Mouse (Mus musculus): ENCODE data around the gene Snapc1. TPM values are rescaled to one million over a fixed set of nuclear protein-coding genes. Genes with fewer than 3 reads are reported as not detected.

Gene Snapc1
- polyA plus RNA-seq (2015; fragmentation: Nextera tagmentation; extraction: Ambion mirVana): 8.9 and 9.4 TPM in 2 replicates

DNA sequence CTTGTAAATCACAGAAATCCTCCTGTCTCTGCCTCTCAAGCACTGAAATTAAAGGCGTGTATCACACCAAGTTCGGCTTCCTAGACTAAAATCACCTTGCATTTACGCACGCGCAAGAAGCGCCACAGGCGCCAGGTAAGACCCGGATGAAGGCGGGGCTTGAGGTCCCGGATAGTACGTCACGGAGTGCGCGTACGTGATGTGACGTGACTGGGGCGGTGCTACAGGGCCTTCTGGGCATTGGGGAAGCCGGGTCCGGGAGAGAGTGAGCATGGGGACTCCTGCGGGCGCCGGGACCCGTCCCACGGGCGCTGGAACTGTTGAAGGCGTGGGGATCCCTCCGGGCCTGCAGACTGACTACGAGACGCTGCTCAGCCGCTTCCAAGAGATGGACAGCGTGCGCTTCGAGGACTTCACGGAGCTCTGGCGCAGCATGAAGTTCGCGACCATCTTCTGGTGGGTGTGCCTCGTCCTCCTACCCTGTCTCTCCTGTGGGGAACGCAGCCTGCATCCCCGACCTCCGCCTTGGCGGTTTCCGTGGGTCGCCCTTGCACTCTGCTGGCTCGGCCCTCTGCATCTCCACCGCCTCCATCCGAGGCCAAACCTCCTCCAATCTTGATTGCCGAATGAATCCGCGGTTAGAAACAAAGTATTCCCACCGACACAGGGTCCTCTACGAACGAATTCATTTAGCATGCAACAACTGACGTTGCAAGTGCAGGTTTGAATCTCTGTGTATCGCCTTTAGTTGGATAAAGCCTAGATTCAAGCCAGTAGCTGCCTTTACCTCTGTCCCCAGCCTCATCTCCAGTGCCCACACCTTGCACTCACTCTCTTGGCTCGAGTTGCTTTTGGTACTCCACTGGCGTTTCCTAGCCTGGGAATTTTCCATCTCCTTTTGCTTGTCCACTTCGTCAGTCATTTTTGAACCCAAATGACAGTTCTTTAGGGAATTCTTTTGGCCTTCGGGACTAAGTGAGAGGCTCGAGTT lies at the start of gene Snapc1:
Gene Snapc1, plus strand, starts transcription at position 191 of the 991 bp plus-strand sequence.
- under 1% methylated on average over 60 of the region's 60 CpGs for WGBS
- TF ChIP-seq EP300 (optimal IDR thresholded peaks at IDR 0.05): no peak
- no peak for TF ChIP-seq CTCF (IDR thresholded peaks at IDR 0.05; ENCODE audit: low read depth)
- peak within 1 kb of the TSS; percentile 69 for H3K4me2 ChIP-seq (replicated peaks; ENCODE audit: low read depth)

GRCm38 (mm10) chr12:73918479-73918878 lies 45.8 kb upstream of the Snapc1 start:
- WGBS: 93% methylated on average over 5 of the region's 5 CpGs
- H3K27me3 ChIP-seq (ENCODE audit: control insufficient read depth, insufficient read depth, low read length): no peaks in the 10 kb centered on the region

More for the DNA sequence above, at the start of gene Snapc1:
- Histone ChIP-seq H3K4me3 (ENCODE audit: low read depth, low read length) (peak within 1 kb of the TSS; percentile 82), H3K4me1 (replicated peaks; ENCODE audit: control insufficient read depth, insufficient read depth) (no peaks in the 10 kb centered on the region), H3K27me3 (ENCODE audit: control insufficient read depth, insufficient read depth, low read length) (no peaks in the 10 kb centered on the region), H3K36me3 (ENCODE audit: control insufficient read depth, insufficient read depth, low read length) (0 out of 2 replicates have a peak, but pooled peaks cover 4% of the 10 kb centered on the region), H3K27ac (replicated peaks) (peak within 1 kb of the TSS; percentile 70), H3K9ac (ENCODE audit: low read length) (peak within 1 kb of the TSS; percentile 79), H3K9me3 (ENCODE audit: control insufficient read depth, low read length) (no peaks in the 10 kb centered on the region)
- ATAC-seq (ENCODE audit: low FRiP score, low TSS enrichment) (peak; percentile 100), DNase-seq (ENCODE audit: low spot score) (peak; percentile 97)

DNA sequence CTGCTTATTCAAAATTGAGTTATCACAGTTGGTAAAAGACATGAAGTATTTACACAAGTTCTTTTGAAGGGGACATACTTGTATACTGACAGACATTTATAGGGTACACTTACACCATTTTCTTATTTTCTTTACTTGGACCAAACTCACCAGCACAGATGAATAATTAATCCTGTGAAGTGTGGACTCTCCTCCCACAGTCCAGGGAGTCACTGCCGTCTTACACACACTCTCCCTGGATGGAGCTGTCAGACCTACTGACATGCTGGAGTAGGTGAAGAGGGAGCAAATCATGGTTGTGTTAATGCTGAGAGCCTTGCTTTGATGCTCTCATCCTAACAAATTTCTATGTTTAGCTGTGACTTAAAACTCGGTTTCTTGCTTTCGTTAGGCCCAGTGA lies 34.0 kb upstream of the Snapc1 start:
- Histone ChIP-seq H3K9me3 (ENCODE audit: control insufficient read depth, low read length) (no peaks in the 10 kb centered on the region), H3K36me3 (ENCODE audit: control insufficient read depth, insufficient read depth, low read length) (peaks cover 12% of the 10 kb centered on the region; the same call in 1 of the 2 replicates), H3K27ac (replicated peaks) (no peak overlapping the region), H3K4me1 (replicated peaks; ENCODE audit: control insufficient read depth, insufficient read depth) (no peaks in the 10 kb centered on the region), H3K9ac (ENCODE audit: low read length) (no peak overlapping the region), H3K4me2 (replicated peaks; ENCODE audit: low read depth) (no peak overlapping the region), H3K27me3 (ENCODE audit: control insufficient read depth, insufficient read depth, low read length) (no peaks in the 10 kb centered on the region), H3K4me3 (ENCODE audit: low read depth, low read length) (no peak overlapping the region)
- DNase-seq (ENCODE audit: low spot score): no peak
- no peak for TF ChIP-seq EP300 (optimal IDR thresholded peaks at IDR 0.05)
- TF ChIP-seq CTCF (IDR thresholded peaks at IDR 0.05; ENCODE audit: low read depth): no peak
- ATAC-seq (ENCODE audit: low FRiP score, low TSS enrichment): no peak
- 82% methylated on average over 3 of the region's 3 CpGs for WGBS

More at GRCm38 (mm10) chr12:73918479-73918878, 45.8 kb upstream of the Snapc1 start:
- Histone ChIP-seq H3K27ac (replicated peaks) (no peak overlapping the region), H3K9ac (ENCODE audit: low read length) (no peak overlapping the region), H3K9me3 (ENCODE audit: control insufficient read depth, low read length) (no peaks in the 10 kb centered on the region), H3K4me2 (replicated peaks; ENCODE audit: low read depth) (no peak overlapping the region), H3K4me3 (ENCODE audit: low read depth, low read length) (no peak overlapping the region), H3K36me3 (ENCODE audit: control insufficient read depth, insufficient read depth, low read length) (no peaks in the 10 kb centered on the region), H3K4me1 (replicated peaks; ENCODE audit: control insufficient read depth, insufficient read depth) (no peaks in the 10 kb centered on the region)
- TF ChIP-seq CTCF (IDR thresholded peaks at IDR 0.05; ENCODE audit: low read depth) (no peak), EP300 (optimal IDR thresholded peaks at IDR 0.05) (no peak)
- DNase-seq (ENCODE audit: low spot score): no peak
- ATAC-seq (ENCODE audit: low FRiP score, low TSS enrichment): no peak

DNA sequence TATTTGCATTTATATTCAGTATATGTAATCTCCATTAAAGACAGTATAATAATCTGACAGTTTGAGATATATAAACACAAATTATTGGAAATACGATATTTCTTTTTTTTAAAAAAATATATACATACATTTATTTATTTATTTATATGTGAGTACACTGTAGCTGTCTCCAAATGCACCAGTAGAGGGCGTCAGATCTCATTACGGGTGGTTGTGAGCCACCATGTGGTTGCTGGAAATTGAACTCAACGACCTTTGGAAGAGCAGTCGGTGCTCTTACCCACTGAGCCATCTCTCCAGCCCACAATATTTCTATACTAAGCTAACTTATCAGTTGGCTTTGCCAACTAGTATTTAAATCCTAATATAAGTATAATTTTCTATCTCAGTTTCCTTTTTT lies 33.0 kb upstream of the Snapc1 start:
- Histone ChIP-seq H3K27ac (replicated peaks) (no peak overlapping the region), H3K4me1 (replicated peaks; ENCODE audit: control insufficient read depth, insufficient read depth) (no peaks in the 10 kb centered on the region), H3K4me3 (ENCODE audit: low read depth, low read length) (no peak overlapping the region), H3K9me3 (ENCODE audit: control insufficient read depth, low read length) (no peaks in the 10 kb centered on the region), H3K36me3 (ENCODE audit: control insufficient read depth, insufficient read depth, low read length) (peaks cover 12% of the 10 kb centered on the region; the same call in 1 of the 2 replicates), H3K9ac (ENCODE audit: low read length) (no peak overlapping the region), H3K27me3 (ENCODE audit: control insufficient read depth, insufficient read depth, low read length) (no peaks in the 10 kb centered on the region), H3K4me2 (replicated peaks; ENCODE audit: low read depth) (no peak overlapping the region)
- ATAC-seq (ENCODE audit: low FRiP score, low TSS enrichment) (no peak), DNase-seq (ENCODE audit: low spot score) (peak; percentile 28)
- no peak for TF ChIP-seq EP300 (optimal IDR thresholded peaks at IDR 0.05)
- TF ChIP-seq CTCF (IDR thresholded peaks at IDR 0.05; ENCODE audit: low read depth): peak; percentile 59
- 55% methylated on average over 5 of the region's 5 CpGs for WGBS

DNA sequence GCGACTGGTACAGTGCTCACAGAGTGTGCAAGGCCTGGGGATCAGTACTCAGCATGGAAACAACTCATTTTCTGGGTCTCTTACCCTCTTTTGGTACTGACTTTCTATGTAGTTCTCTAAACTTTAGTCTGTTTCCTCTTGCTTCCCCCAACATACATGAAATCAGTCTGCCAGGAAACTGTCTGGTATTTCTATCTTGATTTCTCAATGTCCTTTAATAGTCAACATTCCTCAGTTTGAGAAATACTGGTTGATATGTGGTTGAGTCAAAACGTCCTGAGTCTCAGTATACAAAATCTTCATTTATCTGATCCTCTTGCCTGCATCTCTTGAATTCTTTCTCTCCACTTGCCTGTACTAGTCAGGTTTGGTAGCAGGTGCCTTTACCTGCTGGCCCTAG lies 29.8 kb upstream of the Snapc1 start:
- no peaks in the 10 kb centered on the region for H3K4me1 ChIP-seq (replicated peaks; ENCODE audit: control insufficient read depth, insufficient read depth)
- no peak overlapping the region for H3K4me2 ChIP-seq (replicated peaks; ENCODE audit: low read depth)
- peaks cover 9% of the 10 kb centered on the region; the same call in 1 of the 2 replicates for H3K36me3 ChIP-seq (ENCODE audit: control insufficient read depth, insufficient read depth, low read length)
- no peak for DNase-seq (ENCODE audit: low spot score)
- WGBS: 76% methylated on average over 2 of the region's 2 CpGs
- ATAC-seq (ENCODE audit: low FRiP score, low TSS enrichment): no peak
- H3K9me3 ChIP-seq (ENCODE audit: control insufficient read depth, low read length): no peaks in the 10 kb centered on the region
- TF ChIP-seq CTCF (IDR thresholded peaks at IDR 0.05; ENCODE audit: low read depth): no peak
- no peak for TF ChIP-seq EP300 (optimal IDR thresholded peaks at IDR 0.05)
- H3K27me3 ChIP-seq (ENCODE audit: control insufficient read depth, insufficient read depth, low read length): no peaks in the 10 kb centered on the region
- H3K9ac ChIP-seq (ENCODE audit: low read length): no peak overlapping the region
- no peak overlapping the region for H3K27ac ChIP-seq (replicated peaks)
- H3K4me3 ChIP-seq (ENCODE audit: low read depth, low read length): no peak overlapping the region

DNA sequence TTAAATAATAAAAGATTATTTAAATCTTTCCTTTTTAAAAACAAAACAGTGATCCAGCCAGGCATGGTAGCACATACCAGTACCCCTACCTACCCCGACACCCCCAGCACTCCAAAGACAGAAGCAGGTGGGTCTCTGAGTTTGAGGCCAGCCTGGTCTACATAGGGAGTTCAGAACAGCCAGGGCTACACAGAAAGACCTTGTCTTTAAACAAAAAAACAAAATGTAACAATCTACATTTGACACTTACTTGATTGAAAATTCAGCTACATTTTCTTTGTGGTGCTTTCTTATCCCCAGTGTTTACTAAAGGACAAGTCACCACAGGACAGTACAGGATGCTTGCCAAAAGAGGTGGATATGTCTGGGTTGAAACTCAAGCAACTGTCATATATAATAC lies 26.9 kb upstream of the Snapc1 start, which contains the start of gene Gm49321:
Gene Gm49321, plus strand, starts transcription at position 301 of the 400 bp plus-strand sequence.
- Histone ChIP-seq H3K36me3 (ENCODE audit: control insufficient read depth, insufficient read depth, low read length) (peaks cover 13% of the 10 kb centered on the region; the same call in 1 of the 2 replicates), H3K9ac (ENCODE audit: low read length) (no peak within 1 kb of the TSS), H3K27ac (replicated peaks) (no peak within 1 kb of the TSS), H3K27me3 (ENCODE audit: control insufficient read depth, insufficient read depth, low read length) (no peaks in the 10 kb centered on the region), H3K9me3 (ENCODE audit: control insufficient read depth, low read length) (no peaks in the 10 kb centered on the region), H3K4me3 (ENCODE audit: low read depth, low read length) (no peak within 1 kb of the TSS), H3K4me1 (replicated peaks; ENCODE audit: control insufficient read depth, insufficient read depth) (no peaks in the 10 kb centered on the region), H3K4me2 (replicated peaks; ENCODE audit: low read depth) (no peak within 1 kb of the TSS)
- DNase-seq (ENCODE audit: low spot score) (no peak), ATAC-seq (ENCODE audit: low FRiP score, low TSS enrichment) (no peak)
- whole genome bisulfite sequencing: 88% methylated on average over 1 of the region's 1 CpGs
- TF ChIP-seq CTCF (IDR thresholded peaks at IDR 0.05; ENCODE audit: low read depth) (no peak), EP300 (optimal IDR thresholded peaks at IDR 0.05) (no peak)
